7 mouse cellular contexts compared by ENCODE assay signal in the genomic region with DNA sequence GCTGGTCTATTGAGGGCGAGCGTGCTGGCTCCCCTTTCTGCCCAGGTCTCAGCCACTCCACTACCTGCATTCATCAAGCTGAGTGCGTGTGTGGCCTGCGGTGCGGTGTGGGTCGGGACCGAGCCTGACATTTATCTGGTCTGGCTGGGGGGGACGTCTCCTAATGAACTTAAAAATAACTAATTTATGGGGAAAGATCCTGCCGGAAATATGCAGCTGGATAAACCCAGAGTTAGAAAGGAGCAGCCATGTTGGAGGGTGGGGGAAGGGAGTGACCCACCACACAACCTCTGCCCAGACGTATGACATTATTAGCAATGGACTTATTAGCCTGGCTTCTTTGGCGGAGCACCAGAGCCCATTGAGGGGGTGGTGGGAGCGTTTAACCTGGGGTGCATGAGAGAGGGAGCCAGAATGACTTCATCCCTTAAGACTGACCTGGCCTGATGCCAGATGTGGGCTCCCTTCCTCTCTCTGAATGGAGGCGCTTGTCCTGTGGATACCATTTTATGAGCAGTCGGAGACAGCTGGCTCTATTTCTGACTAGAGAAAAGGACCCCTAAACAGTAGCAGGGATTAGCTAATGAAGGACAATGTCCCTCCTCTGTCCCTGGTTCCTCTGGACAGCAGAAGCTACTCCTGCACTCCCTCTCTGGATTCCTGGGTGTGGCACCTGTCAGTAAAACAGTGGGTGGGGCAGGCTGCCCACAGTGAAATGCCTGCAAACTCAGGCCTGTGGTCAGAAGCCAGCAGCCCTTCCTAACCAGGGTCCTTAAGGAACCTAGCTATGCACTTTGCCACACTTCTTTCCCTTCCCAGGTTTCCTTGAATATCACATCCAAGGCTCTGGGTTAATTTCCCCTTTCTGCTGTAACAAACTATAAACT. TPM values are rescaled to one million over a fixed set of nuclear protein-coding genes. Genes with fewer than 3 reads are reported as not detected.
A peak's percentile ranks its signal among the peaks of the same experiment; 100 is the strongest.
DNase-seq lines count a peak whose midpoint lies in the region; ATAC-seq and TF ChIP-seq lines count a peak whose summit lies in the region.

No protein-coding gene starts in this region.

- TF ChIP-seq RAD21 in CH12.LX (IDR thresholded peaks at IDR 0.05; ENCODE audit: low read depth, low read length) = no peak

- in situ Hi-C loops in CH12.LX (cut with MboI; ENCODE audit: low pct_ligation_motif_present, low pct_unique_long_range_greater_than_20kb, low sequenced_read_pairs) = no loop called here

- ATAC-seq in heart, embryonic 13.5 days (ENCODE audit: extremely low read depth, insufficient number of reproducible peaks, low FRiP score, low TSS enrichment) = no peak
- ATAC-seq in erythroblast, adult 5-6 weeks (replicated peaks; ENCODE audit: low FRiP score, poor library complexity, severe bottlenecking) = no peak

- DNase-seq in CH12.LX (ENCODE audit: extremely low read depth) = no peak
- peak; percentile 72 to 78 for DNase-seq in kidney, postnatal 25 days
- DNase-seq in cerebellum, postnatal 25 days = no peak

- H3K27ac ChIP-seq in CH12.LX (ENCODE audit: insufficient read depth, low read depth) (peak overlapping the region; percentile 59), macrophage (peak overlapping the region; percentile 96)
- peak overlapping the region; percentile 42 for H3K27ac ChIP-seq in bone marrow, adult 2 months (ENCODE audit: control insufficient read depth, insufficient read depth, low read depth, low read length, poor library complexity)
- peak overlapping the region; percentile 95 for H3K27ac ChIP-seq in heart, embryonic 13.5 days (replicated peaks)

- H3K79me2 ChIP-seq in CH12.LX (replicated peaks; ENCODE audit: control insufficient read depth, extremely low read depth, insufficient read depth, poor library complexity, severe bottlenecking) = peaks cover 47% of the 10 kb centered on the region
- H3K79me2 ChIP-seq in macrophage (ENCODE audit: inconsistent target) = peaks cover 59% of the 10 kb centered on the region

- 34% methylated on average over 14 of the region's 14 CpGs for WGBS in bone marrow, adult 2 months
- WGBS in heart, embryonic 13.5 days = 24% methylated on average over 14 of the region's 14 CpGs
- WGBS in macrophage (ENCODE audit: missing documents) = 34% methylated on average over 14 of the region's 14 CpGs

- TF ChIP-seq EP300 in CH12.LX (IDR thresholded peaks at IDR 0.05; ENCODE audit: low read length) = no peak

- H3K9me3 ChIP-seq in CH12.LX (replicated peaks; ENCODE audit: low read length) = no peaks in the 10 kb centered on the region
- no peaks in the 10 kb centered on the region for H3K9me3 ChIP-seq in heart, embryonic 13.5 days

- H3K4me3 ChIP-seq in CH12.LX (replicated peaks in 1 of 3; ENCODE audit: low read depth in 2 of 3, low read length in 2 of 3, poor library complexity in 1 of 3) = no peak overlapping the region
- peak overlapping the region; percentile 39 for H3K4me3 ChIP-seq in bone marrow, adult 2 months (replicated peaks; ENCODE audit: control insufficient read depth, low read depth, low read length)
- H3K4me3 ChIP-seq in heart, embryonic 13.5 days = peak overlapping the region; percentile 88
- H3K4me3 ChIP-seq in macrophage (ENCODE audit: inconsistent target) = peak overlapping the region; percentile 82

- dilution Hi-C loops in CH12.LX (cut with MboI; ENCODE audit: extremely low pct_ligation_motif_present, extremely low pct_unique_long_range_greater_than_20kb, low sequenced_read_pairs) = no loop called here

- peaks cover 22 to 59% of the 10 kb centered on the region in 2 experiments for H3K4me1 ChIP-seq in CH12.LX (ENCODE audit: control insufficient read depth in 1 of 2, insufficient read depth in 2 of 2)
- H3K4me1 ChIP-seq in bone marrow, adult 2 months (ENCODE audit: control insufficient read depth, insufficient read depth, low read length) = peaks cover 4% of the 10 kb centered on the region; the same call in 1 of the 2 replicates
- peaks cover 77% of the 10 kb centered on the region for H3K4me1 ChIP-seq in heart, embryonic 13.5 days

- no peak overlapping the region for H3K4me2 ChIP-seq in CH12.LX (ENCODE audit: insufficient read depth, low read depth, poor library complexity, severe bottlenecking)
- H3K4me2 ChIP-seq in heart, embryonic 13.5 days = peak overlapping the region; percentile 80

- H3K36me3 ChIP-seq in CH12.LX (replicated peaks in 1 of 2; ENCODE audit: control insufficient read depth in 1 of 2, insufficient read depth in 1 of 2, low read length in 1 of 2) = peaks cover 35 to 65% of the 10 kb centered on the region in 2 experiments
- H3K36me3 ChIP-seq in heart, embryonic 13.5 days = peaks cover 38% of the 10 kb centered on the region
- peaks cover 29% of the 10 kb centered on the region; the same call in 1 of the 2 replicates for H3K36me3 ChIP-seq in macrophage (ENCODE audit: inconsistent target)

- TF ChIP-seq POLR2A in CH12.LX (IDR thresholded peaks at IDR 0.05; ENCODE audit: low read depth, low read length) = no peak
- 0 out of 2 replicates have a peak, but pooled peaks have one; percentile 20 for TF ChIP-seq POLR2A in bone marrow, adult 2 months (IDR thresholded peaks at IDR 0.05; ENCODE audit: borderline replicate concordance, control insufficient read depth, low read depth, low read length)

- H3K9ac ChIP-seq in CH12.LX (ENCODE audit: insufficient read depth, low read depth) = no peak overlapping the region
- H3K9ac ChIP-seq in heart, embryonic 13.5 days = peak overlapping the region; percentile 92

- no peaks in the 10 kb centered on the region for H3K27me3 ChIP-seq in CH12.LX (replicated peaks)
- no peaks in the 10 kb centered on the region for H3K27me3 ChIP-seq in heart, embryonic 13.5 days (replicated peaks)

- TF ChIP-seq CTCF in CH12.LX (conservative IDR thresholded peaks at IDR 0.05 in 1 of 2, IDR thresholded peaks at IDR 0.05 in 1 of 2; ENCODE audit: low read depth in 2 of 2, low read length in 2 of 2) = no peak
- no peak for TF ChIP-seq CTCF in bone marrow, adult 2 months (IDR thresholded peaks at IDR 0.05; ENCODE audit: control insufficient read depth, insufficient read depth, low read length)

RNA-seq across cellular contexts. Expression of gene Tagln2, which starts 3.5 kb away (rescaled TPM):
- total RNA-seq in CH12.LX (2012; rRNA removed) = 179 and 206 TPM in 2 replicates
- 145 and 172 TPM in 2 replicates for total RNA-seq in CH12.LX (2014; rRNA removed)
- 281 and 337 TPM in 2 replicates for polyA plus RNA-seq in CH12.LX (2012; ENCODE audit: insufficient read length, low read depth)
- 66.2 and 153 TPM in 2 replicates for polyA plus RNA-seq in bone marrow, adult 2 months (2011; ENCODE audit: insufficient read depth, insufficient read length, low replicate concordance, missing spikeins)
- 312 and 327 TPM in 2 replicates for polyA plus RNA-seq in heart, embryonic 13.5 days (2015; fragmentation: Nextera tagmentation; extraction: Ambion mirVana)
- total RNA-seq in macrophage (2018; cell fraction: chromatin; rRNA removed) = 100 to 1,000 TPM in 13 of 26 experiments, 10 to 100 TPM in 13; 30.9 to 294 (median 104) TPM
- 100 to 1,000 TPM; 222 to 636 (median 285) TPM for total RNA-seq in macrophage (2018; cell fraction: cytosol; rRNA removed)
- total RNA-seq in macrophage (2018; cell fraction: nucleus; rRNA removed) = 100 to 1,000 TPM in 23 of 26 experiments, 10 to 100 TPM in 3; 72.7 to 364 (median 181) TPM
- polyA plus RNA-seq in macrophage (2018) = 178 to 475 TPM (median 441 TPM) in 3 replicates
- 135 and 151 TPM in 2 replicates for total RNA-seq in erythroblast, adult 5-6 weeks (2015; ENCODE audit: low replicate concordance)
- 52.7 and 53.7 TPM in 2 replicates for total RNA-seq in erythroblast, adult 5-6 weeks (2017; ENCODE audit: low replicate concordance)

RNA-seq across cellular contexts. Expression of gene Cfap45, which starts 17.2 kb away (rescaled TPM):
- total RNA-seq in CH12.LX (2012; rRNA removed) (not detected in 2 replicates), CH12.LX (2014; rRNA removed) (not detected in 2 replicates)
- polyA plus RNA-seq in CH12.LX (2012; ENCODE audit: insufficient read length, low read depth) (not detected in 2 replicates), macrophage (2018) (1.6 to 2.7 TPM (median 1.7 TPM) in 3 replicates)
- 0.47 and 5.2 TPM in 2 replicates for polyA plus RNA-seq in bone marrow, adult 2 months (2011; ENCODE audit: insufficient read depth, insufficient read length, low replicate concordance, missing spikeins)
- polyA plus RNA-seq in heart, embryonic 13.5 days (2015; fragmentation: Nextera tagmentation; extraction: Ambion mirVana) = 1.9 and 2.4 TPM in 2 replicates
- 1 to 10 TPM in 24 of 26 experiments, under 1 TPM in 2; 0.40 to 9.7 (median 4.8) TPM for total RNA-seq in macrophage (2018; cell fraction: chromatin; rRNA removed)
- 1 to 10 TPM in 16 of 26 experiments, under 1 TPM in 10; 0.62 to 1.8 (median 1.1) TPM for total RNA-seq in macrophage (2018; cell fraction: cytosol; rRNA removed)
- 1 to 10 TPM in 22 of 26 experiments, under 1 TPM in 4; 0.59 to 5.6 (median 2.6) TPM for total RNA-seq in macrophage (2018; cell fraction: nucleus; rRNA removed)
- not detected in 2 replicates for total RNA-seq in erythroblast, adult 5-6 weeks (2015; ENCODE audit: low replicate concordance)
- total RNA-seq in erythroblast, adult 5-6 weeks (2017; ENCODE audit: low replicate concordance) = 0.28 TPM in 1 of 2 replicates, not detected in the other

RNA-seq across cellular contexts. Expression of gene Igsf9, which starts 21.8 kb away (rescaled TPM):
- 4.5 and 6.0 TPM in 2 replicates for total RNA-seq in CH12.LX (2012; rRNA removed)
- total RNA-seq in CH12.LX (2014; rRNA removed) = 2.0 and 2.7 TPM in 2 replicates
- polyA plus RNA-seq in CH12.LX (2012; ENCODE audit: insufficient read length, low read depth) = 6.5 and 7.2 TPM in 2 replicates
- 3.1 and 3.7 TPM in 2 replicates for polyA plus RNA-seq in bone marrow, adult 2 months (2011; ENCODE audit: insufficient read depth, insufficient read length, low replicate concordance, missing spikeins)
- 9.2 and 9.6 TPM in 2 replicates for polyA plus RNA-seq in heart, embryonic 13.5 days (2015; fragmentation: Nextera tagmentation; extraction: Ambion mirVana)
- total RNA-seq in macrophage (2018; cell fraction: chromatin; rRNA removed) = 10 to 100 TPM in 14 of 26 experiments, 1 to 10 TPM in 12; 3.3 to 66.1 (median 16.9) TPM
- 1 to 10 TPM in 15 of 26 experiments, under 1 TPM in 11; 0.43 to 3.6 (median 1.3) TPM for total RNA-seq in macrophage (2018; cell fraction: cytosol; rRNA removed)
- total RNA-seq in macrophage (2018; cell fraction: nucleus; rRNA removed) = 10 to 100 TPM in 15 of 26 experiments, 1 to 10 TPM in 11; 3.2 to 47.9 (median 14.3) TPM
- 0.24 to 1.5 TPM (median 0.64 TPM) in 3 replicates for polyA plus RNA-seq in macrophage (2018)
- total RNA-seq in erythroblast, adult 5-6 weeks (2015; ENCODE audit: low replicate concordance) = not detected in 2 replicates
- total RNA-seq in erythroblast, adult 5-6 weeks (2017; ENCODE audit: low replicate concordance) = not detected in 2 replicates

RNA-seq across cellular contexts. Expression of gene Slamf9, which starts 28.2 kb away (rescaled TPM):
- total RNA-seq in CH12.LX (2012; rRNA removed) (17.0 and 30.9 TPM in 2 replicates), CH12.LX (2014; rRNA removed) (30.1 and 32.6 TPM in 2 replicates)
- polyA plus RNA-seq in CH12.LX (2012; ENCODE audit: insufficient read length, low read depth) (28.3 and 30.3 TPM in 2 replicates), macrophage (2018) (8.4 to 43.7 TPM (median 12.1 TPM) in 3 replicates)
- polyA plus RNA-seq in bone marrow, adult 2 months (2011; ENCODE audit: insufficient read depth, insufficient read length, low replicate concordance, missing spikeins) = 1.7 and 5.4 TPM in 2 replicates
- 1.2 and 1.3 TPM in 2 replicates for polyA plus RNA-seq in heart, embryonic 13.5 days (2015; fragmentation: Nextera tagmentation; extraction: Ambion mirVana)
- 10 to 100 TPM in 13 of 26 experiments, 1 to 10 TPM in 9, under 1 TPM in 3, not detected in 1; 0.66 to 36.6 (median 11.8) TPM for total RNA-seq in macrophage (2018; cell fraction: chromatin; rRNA removed)
- total RNA-seq in macrophage (2018; cell fraction: cytosol; rRNA removed) = 100 to 1,000 TPM in 12 of 26 experiments, 10 to 100 TPM in 2, 1 to 10 TPM in 12; 5.5 to 152 (median 54.7) TPM
- total RNA-seq in macrophage (2018; cell fraction: nucleus; rRNA removed) = 100 to 1,000 TPM in 5 of 26 experiments, 10 to 100 TPM in 10, 1 to 10 TPM in 11; 2.9 to 213 (median 40.5) TPM
- total RNA-seq in erythroblast, adult 5-6 weeks (2015; ENCODE audit: low replicate concordance) = 4.0 TPM in 1 of 2 replicates, not detected in the other
- total RNA-seq in erythroblast, adult 5-6 weeks (2017; ENCODE audit: low replicate concordance) = 0.70 and 0.77 TPM in 2 replicates

RNA-seq across cellular contexts. Expression of gene Vsig8, which starts 52.4 kb away (rescaled TPM):
- total RNA-seq in CH12.LX (2012; rRNA removed) (0.13 and 0.17 TPM in 2 replicates), CH12.LX (2014; rRNA removed) (not detected in 2 replicates)
- polyA plus RNA-seq in CH12.LX (2012; ENCODE audit: insufficient read length, low read depth) (0.18 and 0.29 TPM in 2 replicates), macrophage (2018) (0.23 to 0.37 TPM (median 0.32 TPM) in 3 replicates)
- not detected in 2 replicates for polyA plus RNA-seq in bone marrow, adult 2 months (2011; ENCODE audit: insufficient read depth, insufficient read length, low replicate concordance, missing spikeins)
- 0.15 and 0.25 TPM in 2 replicates for polyA plus RNA-seq in heart, embryonic 13.5 days (2015; fragmentation: Nextera tagmentation; extraction: Ambion mirVana)
- 1 to 10 TPM in 1 of 26 experiments, under 1 TPM in 11, not detected in 14; 0.44 to 1.0 (median 0.60) TPM for total RNA-seq in macrophage (2018; cell fraction: chromatin; rRNA removed)
- under 1 TPM; 0.16 to 0.41 (median 0.28) TPM for total RNA-seq in macrophage (2018; cell fraction: cytosol; rRNA removed)
- 1 to 10 TPM in 8 of 26 experiments, under 1 TPM in 13, not detected in 5; 0.36 to 2.6 (median 0.94) TPM for total RNA-seq in macrophage (2018; cell fraction: nucleus; rRNA removed)
- total RNA-seq in erythroblast, adult 5-6 weeks (2015; ENCODE audit: low replicate concordance) = not detected in 2 replicates
- total RNA-seq in erythroblast, adult 5-6 weeks (2017; ENCODE audit: low replicate concordance) = not detected in 2 replicates

Comparison
In these comparisons a context has a peak if more than half of its experiments do, and no peak if none do; other contexts are left out.
1. DNase-seq: peak in kidney, postnatal 25 days (2 of 2); none in CH12.LX (single experiment) and cerebellum, postnatal 25 days (0 of 2).
2. H3K27ac ChIP-seq: peak in every context shown above with its lines; median percentile 96 in macrophage; 95 in heart, embryonic 13.5 days; 59 in CH12.LX; 42 in bone marrow, adult 2 months.
3. H3K4me3 ChIP-seq: peak in bone marrow, adult 2 months (single experiment), heart, embryonic 13.5 days (single experiment) and macrophage (single experiment); none in CH12.LX (0 of 3).